Mouse (Mus musculus) midbrain, embryonic 10.5 days (tissue): Measurements from ENCODE around the gene Havcr1. TPM values are rescaled to one million over a fixed set of nuclear protein-coding genes. Genes with fewer than 3 reads are reported as not detected.
"Not testable (repeated sequence)": the region's sequence is repeated elsewhere in the genome, so short reads cannot be mapped to it uniquely, and the experiment has no call there.

ENCODE experiments used
- DNase-seq: peaks from one replicate; pipeline ENCODE4 v3.0.0-alpha.2; 2017; ENCODE audit warnings: low spot score
- H3K27ac ChIP-seq: fragments of 300-500 bp; sonication (generic); replicated peaks from 2 replicates; pipeline ENCODE4 v1.5.1; 2016; ENCODE audit warnings: mild to moderate bottlenecking
- H3K27me3 ChIP-seq: fragments of 300-500 bp; sonication (generic); 2 replicates; pipeline ENCODE4 v1.6.1; 2016; ENCODE audit warnings: low read depth, mild to moderate bottlenecking; ENCODE audit not compliant: poor library complexity, severe bottlenecking
- H3K36me3 ChIP-seq: fragments of 300-500 bp; sonication (generic); 2 replicates; pipeline ENCODE4 v1.6.1; 2016; ENCODE audit warnings: mild to moderate bottlenecking, moderate library complexity
- H3K4me1 ChIP-seq: fragments of 300-500 bp; sonication (generic); 2 replicates; pipeline ENCODE4 v1.6.1; 2016
- H3K4me3 ChIP-seq: fragments of 300-500 bp; sonication (generic); 2 replicates; pipeline ENCODE4 v1.5.1; 2016; ENCODE audit warnings: mild to moderate bottlenecking, moderate library complexity
- H3K9me3 ChIP-seq: fragments of 300-500 bp; sonication (generic); replicated peaks from 2 replicates; pipeline ENCODE4 v1.6.1; 2016; ENCODE audit warnings: mild to moderate bottlenecking
- WGBS: fragments of 180-500 bp; shearing (Covaris S2); methylation state at CpG from one replicate; pipeline ENCODE4 v1.1.7; 2016; 5-methylcytosine and 5-hydroxymethylcytosine counted together
- polyA plus RNA-seq: library from polyadenylated mRNA; unstranded; fragments of >200 nt; fragmentation: Nextera tagmentation; extraction: Ambion mirVana; gene quantifications from 2 replicates; pipeline ENCODE4 v1.2.1, GENCODE M21; 2016

Havcr1 gene
- polyA plus RNA-seq, 1 experiment from 2014 or later, result 0.06 TPM

GRCm38 (mm10) chr11:46741716-46742115, 6.8 kb downstream of the Havcr1 start:
- Histone ChIP-seq H3K4me3 (no peak overlapping the region), H3K27me3 (no peaks in the 10 kb centered on the region), H3K27ac (no peak overlapping the region), H3K4me1 (no peaks in the 10 kb centered on the region), H3K9me3 (no peaks in the 10 kb centered on the region), H3K36me3 (no peaks in the 10 kb centered on the region)
- DNase-seq, result no peak
- 91% methylated on average over 3 of the region's 3 CpGs for WGBS

GRCm38 (mm10) chr11:46747996-46748395, 13.1 kb downstream of the Havcr1 start:
- no peaks in the 10 kb centered on the region for H3K36me3 ChIP-seq
- no peak for DNase-seq
- 80% methylated on average over 2 of the region's 2 CpGs for WGBS
- no peak overlapping the region for H3K4me3 ChIP-seq
- no peak overlapping the region for H3K27ac ChIP-seq
- no peaks in the 10 kb centered on the region for H3K27me3 ChIP-seq
- no peaks in the 10 kb centered on the region for H3K4me1 ChIP-seq
- no peaks in the 10 kb centered on the region for H3K9me3 ChIP-seq

- 87% methylated on average over 2 of the region's 2 CpGs for WGBS
- Histone ChIP-seq H3K4me3 (no peak overlapping the region), H3K36me3 (no peaks in the 10 kb centered on the region), H3K27ac (no peak overlapping the region), H3K4me1 (no peaks in the 10 kb centered on the region), H3K9me3 (no peaks in the 10 kb centered on the region), H3K27me3 (no peaks in the 10 kb centered on the region)
- no peak for DNase-seq
Observed at GRCm38 (mm10) chr11:46753662-46754061, 18.8 kb downstream of the Havcr1 start.

- WGBS, result 73% methylated on average over 4 of the region's 4 CpGs
- Histone ChIP-seq H3K4me1 (no peaks in the 10 kb centered on the region), H3K9me3 (no peaks in the 10 kb centered on the region), H3K4me3 (no peak overlapping the region), H3K27me3 (no peaks in the 10 kb centered on the region), H3K27ac (no peak overlapping the region), H3K36me3 (no peaks in the 10 kb centered on the region)
- DNase-seq, result no peak
Observed at GRCm38 (mm10) chr11:46754669-46755068, 19.8 kb downstream of the Havcr1 start.

DNA sequence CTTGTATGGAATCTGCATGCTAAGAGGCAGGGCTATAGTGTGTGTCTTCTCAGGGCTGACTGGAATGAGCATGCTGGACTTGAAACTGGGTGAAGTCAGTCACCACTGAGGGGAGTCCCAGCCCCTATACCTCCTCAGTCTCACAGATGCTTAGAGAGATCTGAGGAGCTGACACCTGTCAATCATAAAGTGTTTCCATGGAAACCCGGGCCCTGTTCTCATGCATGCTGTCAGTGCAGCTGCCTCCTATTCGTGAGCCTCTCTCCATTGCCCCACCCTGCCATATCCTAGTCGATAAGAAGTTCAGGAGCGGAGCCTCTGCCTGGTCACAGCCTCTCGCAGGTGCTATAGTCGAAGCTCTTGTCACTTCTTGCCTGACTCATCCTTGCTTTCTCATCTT, 20.8 kb downstream of the Havcr1 start:
- not testable (repeated sequence) for H3K9me3 ChIP-seq, H3K27me3 ChIP-seq, DNase-seq, H3K4me1 ChIP-seq, H3K27ac ChIP-seq, H3K36me3 ChIP-seq, H3K4me3 ChIP-seq
- 90% methylated on average over 6 of the region's 6 CpGs for WGBS

- Histone ChIP-seq H3K36me3 (no peaks in the 10 kb centered on the region), H3K4me3 (no peak overlapping the region), H3K4me1 (no peaks in the 10 kb centered on the region), H3K27me3 (no peaks in the 10 kb centered on the region), H3K9me3 (no peaks in the 10 kb centered on the region), H3K27ac (no peak overlapping the region)
- DNase-seq, result no peak
- 81% methylated on average over 3 of the region's 3 CpGs for WGBS
Observed at GRCm38 (mm10) chr11:46776879-46777278, 42.0 kb downstream of the Havcr1 start.

- no peak for DNase-seq
- H3K27me3 ChIP-seq, result no peaks in the 10 kb centered on the region
- WGBS, result 79% methylated on average over 2 of the region's 2 CpGs
- no peak overlapping the region for H3K27ac ChIP-seq
- no peaks in the 10 kb centered on the region for H3K9me3 ChIP-seq
- no peak overlapping the region for H3K4me3 ChIP-seq
- no peaks in the 10 kb centered on the region for H3K4me1 ChIP-seq
- no peaks in the 10 kb centered on the region for H3K36me3 ChIP-seq
Observed at GRCm38 (mm10) chr11:46779811-46780210, 44.9 kb downstream of the Havcr1 start.

DNA sequence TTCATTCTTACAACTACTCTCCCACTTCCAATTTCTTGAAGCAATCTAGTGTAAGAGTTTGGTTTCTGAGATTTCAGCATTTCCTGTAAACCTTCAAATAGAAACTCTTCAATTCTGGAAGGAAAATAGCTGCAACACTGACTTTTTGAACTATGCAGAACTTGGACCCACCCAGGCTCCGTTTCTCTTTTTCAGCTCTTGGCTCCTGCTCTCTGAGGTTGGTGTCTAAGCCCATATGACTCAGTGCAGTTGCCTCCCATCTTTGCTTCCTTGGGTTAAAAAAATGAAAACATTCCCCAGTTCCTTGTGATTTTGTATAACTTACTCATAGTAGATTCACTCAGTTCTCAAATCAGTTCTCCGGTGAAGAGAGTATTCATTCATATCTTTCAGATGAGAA, 69.6 kb downstream of the Havcr1 start:
- no peaks in the 10 kb centered on the region for H3K36me3 ChIP-seq
- H3K27me3 ChIP-seq, result no peaks in the 10 kb centered on the region
- no peaks in the 10 kb centered on the region for H3K9me3 ChIP-seq
- no peaks in the 10 kb centered on the region for H3K4me1 ChIP-seq
- H3K4me3 ChIP-seq, result no peak overlapping the region
- H3K27ac ChIP-seq, result no peak overlapping the region
- 86% methylated on average over 2 of the region's 2 CpGs for WGBS
- no peak for DNase-seq

- DNase-seq, result no peak
- no peaks in the 10 kb centered on the region for H3K4me1 ChIP-seq
- no peaks in the 10 kb centered on the region for H3K9me3 ChIP-seq
- H3K4me3 ChIP-seq, result no peak within 1 kb of the TSS
- 86% methylated on average over 5 of the region's 5 CpGs for WGBS
- H3K27me3 ChIP-seq, result no peaks in the 10 kb centered on the region
- no peak within 1 kb of the TSS for H3K27ac ChIP-seq
- H3K36me3 ChIP-seq, result no peaks in the 10 kb centered on the region
Observed at GRCm38 (mm10) chr11:46810511-46810910, 75.6 kb downstream of the Havcr1 start, which contains the start of gene Timd4. Timd4 (plus strand) TSS chr11:46810800.

GRCm38 (mm10) chr11:46817692-46818091, 82.8 kb downstream of the Havcr1 start:
- Histone ChIP-seq H3K4me3 (no peak overlapping the region), H3K27me3 (no peaks in the 10 kb centered on the region), H3K36me3 (no peaks in the 10 kb centered on the region), H3K4me1 (no peaks in the 10 kb centered on the region), H3K9me3 (no peaks in the 10 kb centered on the region), H3K27ac (no peak overlapping the region)
- no peak for DNase-seq
- 90% methylated on average over 5 of the region's 5 CpGs for WGBS

DNA sequence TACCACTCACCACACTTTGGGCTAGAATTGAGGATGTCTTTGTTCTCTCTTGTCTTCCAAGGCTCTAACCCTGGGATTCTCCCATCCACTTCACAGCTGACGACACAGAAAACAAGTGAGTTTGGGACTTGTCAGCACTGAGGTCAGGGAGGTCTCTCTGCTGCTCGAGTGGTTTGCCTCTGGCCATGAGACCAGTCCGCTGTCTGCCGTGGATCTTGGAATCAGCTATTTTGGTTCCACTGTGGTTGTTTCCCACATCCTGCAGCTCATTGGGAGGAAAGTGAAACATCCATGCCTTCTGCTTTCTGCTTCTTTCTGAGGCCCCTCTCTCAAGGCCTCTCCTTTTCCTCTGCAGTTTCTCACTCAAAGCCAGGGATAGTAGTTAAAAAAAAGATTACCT, 85.0 kb downstream of the Havcr1 start:
- H3K4me3 ChIP-seq, result no peak overlapping the region
- H3K36me3 ChIP-seq, result no peaks in the 10 kb centered on the region
- no peak for DNase-seq
- H3K27ac ChIP-seq, result no peak overlapping the region
- no peaks in the 10 kb centered on the region for H3K27me3 ChIP-seq
- H3K9me3 ChIP-seq, result no peaks in the 10 kb centered on the region
- WGBS, result 73% methylated on average over 4 of the region's 4 CpGs
- no peaks in the 10 kb centered on the region for H3K4me1 ChIP-seq

Other genes starting within 250 kb of the Havcr1 start
- gene Gm12169, start 210.9 kb upstream of the Havcr1 start, polyA plus RNA-seq, result not detected in 2 replicates
- not detected in 2 replicates for gene BC053393, start 163.5 kb upstream of the Havcr1 start, polyA plus RNA-seq
- not detected in 2 replicates for gene Dppa1, start 105.8 kb upstream of the Havcr1 start, polyA plus RNA-seq
- 0.09 and 0.17 TPM in 2 replicates for gene Timd2, start 28.0 kb upstream of the Havcr1 start, polyA plus RNA-seq
- 0.17 TPM in 1 of 2 replicates, not detected in the other for gene Timd4, start 75.7 kb downstream of the Havcr1 start, polyA plus RNA-seq